26 mouse cellular contexts compared by ENCODE assay signal in the genomic region with DNA sequence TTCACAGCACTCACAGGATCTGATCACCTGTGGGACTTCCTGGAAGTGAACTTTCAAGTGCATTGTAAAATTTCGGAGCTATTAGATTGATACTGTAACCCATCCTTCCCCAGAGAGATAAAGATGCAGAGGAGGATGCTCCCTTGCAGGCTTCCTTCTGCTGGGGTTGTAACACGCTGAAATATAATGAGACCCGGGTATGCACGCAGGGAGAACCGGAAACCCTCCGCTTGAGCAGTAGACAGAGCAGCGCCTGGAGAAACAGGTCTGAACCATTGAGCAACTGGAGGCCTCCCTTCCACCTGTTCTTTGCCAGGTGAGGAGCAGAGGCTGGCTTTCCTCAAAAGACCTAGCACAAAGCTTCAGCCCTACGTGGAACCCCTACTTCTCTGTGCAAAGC.
"Had no signal": no experiment of that assay in that cellular context is flagged by ENCODE, and none has a peak within 500 bp of the region (broad histone marks: within the 10 kb centered on the region; RNA-seq: fewer than 3 reads in every experiment).

No protein-coding gene starts in this region.

- H3K4me3 ChIP-seq: embryonic facial prominence, embryonic 10.5 days; embryonic facial prominence, embryonic 12.5 days; embryonic facial prominence, embryonic 13.5 days; embryonic facial prominence, embryonic 15.5 days; erythroblast, embryonic 14.5 days; forebrain, embryonic 10.5 days; forebrain, embryonic 12.5 days; forebrain, embryonic 13.5 days; forebrain, embryonic 15.5 days; gastrocnemius, adult 2 months; heart, adult 2 months had no signal

- H3K27me3 ChIP-seq: embryonic facial prominence, embryonic 12.5 days; embryonic facial prominence, embryonic 13.5 days; embryonic facial prominence, embryonic 15.5 days; forebrain, embryonic 12.5 days; forebrain, embryonic 13.5 days; forebrain, embryonic 15.5 days had no signal

- H3K9me3 ChIP-seq: embryonic facial prominence, embryonic 10.5 days; embryonic facial prominence, embryonic 12.5 days; embryonic facial prominence, embryonic 13.5 days; embryonic facial prominence, embryonic 15.5 days; forebrain, embryonic 10.5 days; forebrain, embryonic 12.5 days; forebrain, embryonic 13.5 days; forebrain, embryonic 15.5 days had no signal

- H3K4me1 ChIP-seq: embryonic facial prominence, embryonic 10.5 days; embryonic facial prominence, embryonic 12.5 days; embryonic facial prominence, embryonic 13.5 days; embryonic facial prominence, embryonic 15.5 days; forebrain, embryonic 13.5 days; forebrain, embryonic 15.5 days had no signal

- DNase-seq: cerebellum, adult 2 months; cerebellum, adult 8-10 months; cerebellum, adult 9-10 months; cerebellum, adult 9-11 months; cerebellum, postnatal 10 days; cerebellum, postnatal 14 days; cerebellum, postnatal 25 days; cerebellum, postnatal 36 days; embryo, embryonic 11 days; forebrain, postnatal 0 days; gastrocnemius, adult 2 months; gastrocnemius, postnatal 10 days; gastrocnemius, postnatal 14 days; gastrocnemius, postnatal 25 days; gastrocnemius, postnatal 36 days; heart, adult 18-20 months; heart, adult 2 months had no signal

- H3K36me3 ChIP-seq: embryonic facial prominence, embryonic 10.5 days; embryonic facial prominence, embryonic 12.5 days; embryonic facial prominence, embryonic 13.5 days; embryonic facial prominence, embryonic 15.5 days; forebrain, embryonic 10.5 days; forebrain, embryonic 12.5 days; forebrain, embryonic 15.5 days had no signal

- H3K27ac ChIP-seq: embryonic facial prominence, embryonic 10.5 days; embryonic facial prominence, embryonic 12.5 days; embryonic facial prominence, embryonic 13.5 days; embryonic facial prominence, embryonic 15.5 days; forebrain, embryonic 10.5 days; forebrain, embryonic 12.5 days; forebrain, embryonic 13.5 days; forebrain, embryonic 15.5 days; gastrocnemius, adult 2 months; heart, adult 2 months had no signal
